Mouse (Mus musculus) thymus, adult 2 months (tissue): ENCODE results near the gene Nktr. TPM values are rescaled to one million over a fixed set of nuclear protein-coding genes. Genes with fewer than 3 reads are reported as not detected.

Source experiments
- DNase-seq: peaks from one replicate; pipeline ENCODE4 v3.0.0; 2021
- H3K27ac ChIP-seq: fragments of 200-500 bp; 2 replicates; pipeline ENCODE4 v1.5.1; 2012; ENCODE audit warnings: low read length, control low read depth; ENCODE audit not compliant: control insufficient read depth, insufficient read depth
- H3K27me3 ChIP-seq: fragments of 200-500 bp; 2 replicates; pipeline ENCODE4 v1.6.1; 2012; ENCODE audit warnings: mild to moderate bottlenecking, low read length, moderate library complexity, mixed read lengths; ENCODE audit not compliant: control insufficient read depth, insufficient read depth
- H3K36me3 ChIP-seq: fragments of 200-500 bp; 2 replicates; pipeline ENCODE4 v1.6.1; 2012; ENCODE audit warnings: mild to moderate bottlenecking, low read length, moderate library complexity; ENCODE audit not compliant: control insufficient read depth, insufficient read depth
- H3K4me1 ChIP-seq: fragments of 200-500 bp; replicated peaks from 2 replicates; pipeline ENCODE4 v1.6.1; 2012; ENCODE audit warnings: low read length; ENCODE audit not compliant: control insufficient read depth, insufficient read depth
- H3K4me3 ChIP-seq: fragments of 200-500 bp; 2 replicates; pipeline ENCODE4 v1.5.1; 2012; ENCODE audit warnings: mild to moderate bottlenecking, low read length, control low read depth, moderate library complexity; ENCODE audit not compliant: control insufficient read depth, insufficient read depth
- CTCF ChIP-seq: fragments of 200-500 bp; IDR thresholded peaks from 2 replicates; pipeline ENCODE4 v1.5.1; 2012; ENCODE audit warnings: mild to moderate bottlenecking, control low read depth, low read length, moderate library complexity, borderline replicate concordance; ENCODE audit not compliant: control insufficient read depth, poor library complexity, insufficient read depth; ENCODE audit errors: extremely low read depth
- POLR2A ChIP-seq: fragments of 200-500 bp; IDR thresholded peaks from 2 replicates; pipeline ENCODE4 v1.6.1; 2012; ENCODE audit warnings: mild to moderate bottlenecking, low read length, control low read depth, moderate library complexity; ENCODE audit not compliant: control insufficient read depth, poor library complexity, insufficient read depth; ENCODE audit errors: extremely low read depth
- WGBS: fragments of 180-500 bp; shearing (Covaris S2); methylation state at CpG from one replicate; pipeline ENCODE4 v1.1.7; 2018; 5-methylcytosine and 5-hydroxymethylcytosine counted together
- polyA plus RNA-seq: library from polyadenylated mRNA; depleted of rRNA; stranded (reverse); fragments of >200 nt; gene quantifications from 2 replicates; pipeline ENCODE4 v1.2.3, GENCODE M21; 2012

Nktr gene
- polyA plus RNA-seq, 1 experiment, result 95.4 TPM

DNA sequence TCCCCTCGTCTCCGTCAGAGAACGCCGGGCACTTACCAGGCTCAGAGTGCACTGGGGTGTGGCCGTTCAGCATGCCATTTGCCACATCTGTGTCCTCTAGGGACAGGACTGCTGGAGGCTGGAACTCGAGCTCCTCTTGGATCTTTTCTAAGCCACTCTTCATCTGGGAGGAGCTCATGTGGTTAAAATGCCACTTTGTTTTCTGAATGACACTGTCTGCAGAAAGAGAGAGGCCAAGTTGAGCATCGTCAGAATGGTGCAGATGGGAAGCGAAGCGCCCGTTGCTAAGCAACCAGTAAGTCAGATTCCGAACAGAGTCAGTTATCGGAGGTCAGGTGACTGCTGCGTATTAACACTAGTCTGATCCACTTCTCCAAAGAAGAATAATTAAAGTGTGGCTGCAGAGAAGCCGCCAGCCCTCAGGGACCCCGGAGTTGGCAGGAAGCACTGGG lies 28.7 kb upstream of the Nktr start:
- Histone ChIP-seq H3K4me1 (peaks cover 7% of the 10 kb centered on the region), H3K27me3 (no peaks in the 10 kb centered on the region), H3K36me3 (peaks cover 24% of the 10 kb centered on the region; the same call in 1 of the 2 replicates), H3K4me3 (no peak overlapping the region), H3K27ac (no peak overlapping the region)
- DNase-seq, result no peak
- TF ChIP-seq CTCF (no peak), POLR2A (no peak)
- 94% methylated on average over 15 of the region's 15 CpGs for WGBS

DNA sequence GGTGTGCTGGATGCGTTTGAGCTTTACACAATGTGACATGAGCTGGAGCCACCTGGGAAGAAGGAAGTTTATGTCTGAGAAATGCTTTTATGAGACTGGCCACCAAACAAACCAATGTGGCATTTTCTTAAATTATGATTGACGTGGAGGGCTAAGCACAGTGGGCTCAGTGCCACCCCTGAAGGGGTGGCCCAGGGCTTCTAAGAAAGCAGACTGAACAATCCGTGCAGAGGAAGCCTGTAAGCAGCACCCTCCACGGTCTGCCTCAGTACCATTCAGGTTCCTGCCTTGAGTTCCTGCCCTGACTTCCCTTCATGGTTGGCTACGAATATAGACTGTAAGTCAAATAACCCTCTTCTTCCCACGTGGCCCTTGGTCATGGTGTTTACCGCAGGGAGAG lies 28.2 kb upstream of the Nktr start:
- no peak for TF ChIP-seq CTCF
- 96% methylated on average over 7 of the region's 7 CpGs for WGBS
- H3K4me3 ChIP-seq, result no peak overlapping the region

DNA sequence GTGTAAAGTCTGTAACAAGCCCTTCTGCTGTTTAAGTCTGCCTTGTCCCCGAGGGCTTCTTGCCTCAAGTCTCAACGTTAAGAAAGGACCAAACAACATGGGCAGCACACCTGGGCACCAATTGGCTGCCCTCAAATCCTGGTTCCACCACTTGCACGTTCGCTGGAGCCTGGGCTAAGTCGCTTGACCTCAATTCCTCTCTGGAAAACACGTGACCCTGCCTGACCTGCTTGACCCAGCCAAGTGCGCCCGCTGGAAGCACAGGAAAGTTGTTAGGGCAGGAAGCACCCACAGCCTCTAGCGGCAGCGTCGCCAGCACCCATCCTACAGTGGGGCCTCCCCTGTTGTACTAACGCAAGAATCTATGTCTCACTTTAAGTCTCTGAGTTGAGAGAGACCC lies 24.2 kb upstream of the Nktr start:
- WGBS, result 94% methylated on average over 12 of the region's 12 CpGs

More for the DNA sequence above, 28.2 kb upstream of the Nktr start:
- peaks cover 2% of the 10 kb centered on the region for H3K4me1 ChIP-seq
- peaks cover 24% of the 10 kb centered on the region; the same call in 1 of the 2 replicates for H3K36me3 ChIP-seq
- DNase-seq, result no peak
- H3K27me3 ChIP-seq, result no peaks in the 10 kb centered on the region
- no peak overlapping the region for H3K27ac ChIP-seq

DNA sequence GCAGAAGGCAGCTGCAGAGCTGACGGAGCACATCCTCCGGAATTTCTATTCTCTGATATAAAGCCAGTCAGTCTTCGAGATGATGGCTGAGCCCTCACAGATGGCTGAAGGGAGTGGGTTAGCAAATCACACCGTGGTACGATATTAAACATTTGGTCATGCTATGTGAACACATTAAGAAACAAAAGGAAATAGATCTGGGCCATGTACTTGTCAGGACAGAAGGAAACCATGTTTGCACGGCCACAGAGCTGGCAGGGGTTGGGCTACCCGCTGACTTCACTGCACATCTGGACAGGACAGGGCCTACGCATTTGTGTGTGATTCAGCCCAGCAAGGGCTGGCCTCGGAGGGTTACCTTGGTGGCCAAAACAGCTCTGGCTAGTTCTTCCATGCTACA lies 22.3 kb upstream of the Nktr start:
- TF ChIP-seq CTCF (no peak), POLR2A (no peak)
- H3K4me3 ChIP-seq, result no peak overlapping the region
- peaks cover 6% of the 10 kb centered on the region; the same call in 1 of the 2 replicates for H3K36me3 ChIP-seq
- no peak overlapping the region for H3K27ac ChIP-seq
- WGBS, result 97% methylated on average over 9 of the region's 9 CpGs
- H3K27me3 ChIP-seq, result no peaks in the 10 kb centered on the region
- H3K4me1 ChIP-seq, result no peaks in the 10 kb centered on the region
- no peak for DNase-seq

More for the DNA sequence above, 24.2 kb upstream of the Nktr start:
- DNase-seq, result no peak
- TF ChIP-seq CTCF (no peak), POLR2A (no peak)
- Histone ChIP-seq H3K36me3 (peaks cover 13% of the 10 kb centered on the region; the same call in 1 of the 2 replicates), H3K27ac (no peak overlapping the region), H3K4me3 (no peak overlapping the region), H3K27me3 (no peaks in the 10 kb centered on the region), H3K4me1 (no peaks in the 10 kb centered on the region)

DNA sequence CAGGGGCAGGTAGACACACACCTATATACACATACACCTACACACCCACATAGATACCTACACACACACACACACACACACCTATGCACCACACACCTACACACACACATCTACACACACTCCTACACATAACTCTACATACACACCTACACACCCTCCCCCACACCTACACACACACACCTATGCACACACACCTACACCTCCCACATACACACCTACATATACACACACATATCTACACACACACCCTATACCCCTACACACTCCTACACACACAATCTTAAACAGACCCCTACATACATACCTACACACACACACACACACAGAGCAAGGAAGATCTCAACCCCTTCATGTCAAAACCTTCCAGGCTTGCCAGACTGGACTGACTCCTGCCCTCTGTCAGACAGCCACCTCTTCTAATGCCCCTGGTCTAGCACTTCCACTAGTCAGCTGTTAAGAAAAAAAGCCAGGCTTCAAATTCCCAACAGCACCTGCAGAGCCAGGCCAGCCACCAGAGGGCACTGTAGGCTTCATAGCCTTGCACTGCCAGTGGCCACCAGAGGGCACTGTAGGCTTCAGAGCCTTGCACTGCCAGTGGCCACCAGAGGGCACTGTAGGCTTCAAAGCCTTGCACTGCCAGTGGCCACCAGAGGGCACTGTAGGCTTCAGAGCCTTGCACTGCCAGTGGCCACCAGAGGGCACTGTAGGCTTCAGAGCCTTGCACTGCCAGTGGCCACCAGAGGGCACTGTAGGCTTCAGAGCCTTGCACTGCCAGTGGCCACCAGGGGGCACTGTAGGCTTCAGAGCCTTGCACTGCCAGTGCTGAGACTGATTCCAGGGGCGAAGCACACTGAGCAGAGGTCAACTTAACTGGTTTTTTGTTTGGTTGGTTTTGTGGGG lies 21.6 kb upstream of the Nktr start:
- H3K36me3 ChIP-seq, result peaks cover 3% of the 10 kb centered on the region; the same call in 1 of the 2 replicates
- H3K4me1 ChIP-seq, result no peaks in the 10 kb centered on the region
- no peak overlapping the region for H3K27ac ChIP-seq
- TF ChIP-seq CTCF (peak; percentile 100), POLR2A (no peak)
- 100% methylated on average over 1 of the region's 1 CpGs for WGBS
- DNase-seq, result peak; percentile 54
- no peak overlapping the region for H3K4me3 ChIP-seq
- H3K27me3 ChIP-seq, result no peaks in the 10 kb centered on the region

DNA sequence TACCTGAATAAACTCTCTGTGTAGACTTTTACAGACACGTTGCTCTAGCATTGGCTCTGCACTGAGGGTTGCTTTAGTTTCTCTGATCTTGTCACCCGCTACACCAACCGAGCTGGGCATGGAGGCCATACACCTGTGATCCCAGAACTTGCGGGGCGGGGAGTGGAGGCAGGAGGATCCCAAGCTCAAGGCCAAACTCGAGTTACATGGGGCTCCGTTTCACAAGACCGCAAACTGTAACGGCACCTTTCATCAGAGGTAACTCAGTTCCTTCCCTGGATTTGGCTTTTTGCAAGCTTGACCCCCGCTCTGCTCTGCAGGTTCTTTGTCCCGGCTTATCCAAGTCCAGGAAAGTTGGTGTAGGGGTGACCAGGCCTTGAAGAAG lies 14.7 kb upstream of the Nktr start:
- Histone ChIP-seq H3K4me1 (peaks cover 26% of the 10 kb centered on the region), H3K4me3 (peak overlapping the region; percentile 76), H3K27me3 (no peaks in the 10 kb centered on the region), H3K27ac (peak overlapping the region; percentile 68; the same call in 1 of the 2 replicates), H3K36me3 (no peaks in the 10 kb centered on the region)
- WGBS, result 37% methylated on average over 11 of the region's 11 CpGs
- DNase-seq, result no peak
- TF ChIP-seq CTCF, result no peak
- TF ChIP-seq POLR2A, result no peak
